Mouse (Mus musculus): ENCODE data around the gene Cdh11. TPM values are rescaled to one million over a fixed set of nuclear protein-coding genes. Genes with fewer than 3 reads are reported as not detected.
A peak's percentile ranks its signal among the peaks of the same experiment; 100 is the strongest.

The Cdh11 gene
- polyA plus RNA-seq, 1 experiment from 2014 or later, result 108 TPM

- Histone ChIP-seq H3K36me3 (ENCODE audit: control insufficient read depth, insufficient read depth, low read length) (no peaks in the 10 kb centered on the region), H3K4me3 (ENCODE audit: low read depth, low read length) (peak overlapping the region; percentile 31), H3K27ac (ENCODE audit: low read depth, low read length) (no peak overlapping the region), H3K9me3 (ENCODE audit: control insufficient read depth, low read length) (no peaks in the 10 kb centered on the region), H3K4me1 (ENCODE audit: control insufficient read depth, insufficient read depth, low read length) (no peaks in the 10 kb centered on the region; the same call in 1 of the 2 replicates), H3K9ac (ENCODE audit: low read length) (no peak overlapping the region), H3K27me3 (ENCODE audit: control insufficient read depth, insufficient read depth, low read length) (no peaks in the 10 kb centered on the region), H3K4me2 (ENCODE audit: low read depth) (peak overlapping the region; percentile 54)
- DNase-seq (ENCODE audit: low spot score) (peak; percentile 88), ATAC-seq (ENCODE audit: insufficient read depth, low FRiP score, low TSS enrichment) (no peak)
- WGBS, result 1% methylated on average over 12 of the region's 12 CpGs
Measured at GRCm38 (mm10) chr8:102780899-102781298, 4.5 kb downstream of the Cdh11 start.

GRCm38 (mm10) chr8:102774594-102774993, 10.8 kb downstream of the Cdh11 start:
- no peak overlapping the region for H3K4me3 ChIP-seq (ENCODE audit: low read depth, low read length)
- H3K27ac ChIP-seq (ENCODE audit: low read depth, low read length), result no peak overlapping the region
- DNase-seq (ENCODE audit: low spot score) (no peak), ATAC-seq (ENCODE audit: insufficient read depth, low FRiP score, low TSS enrichment) (no peak)
- H3K4me2 ChIP-seq (ENCODE audit: low read depth), result no peak overlapping the region
- H3K9me3 ChIP-seq (ENCODE audit: control insufficient read depth, low read length), result no peaks in the 10 kb centered on the region
- H3K36me3 ChIP-seq (ENCODE audit: control insufficient read depth, insufficient read depth, low read length), result no peaks in the 10 kb centered on the region
- H3K27me3 ChIP-seq (ENCODE audit: control insufficient read depth, insufficient read depth, low read length), result no peaks in the 10 kb centered on the region
- 84% methylated on average over 1 of the region's 1 CpGs for WGBS
- no peak overlapping the region for H3K9ac ChIP-seq (ENCODE audit: low read length)
- no peaks in the 10 kb centered on the region for H3K4me1 ChIP-seq (ENCODE audit: control insufficient read depth, insufficient read depth, low read length)

GRCm38 (mm10) chr8:102771456-102771855, 14.0 kb downstream of the Cdh11 start:
- H3K9ac ChIP-seq (ENCODE audit: low read length), result no peak overlapping the region
- no peaks in the 10 kb centered on the region for H3K27me3 ChIP-seq (ENCODE audit: control insufficient read depth, insufficient read depth, low read length)
- no peaks in the 10 kb centered on the region for H3K4me1 ChIP-seq (ENCODE audit: control insufficient read depth, insufficient read depth, low read length)
- no peaks in the 10 kb centered on the region for H3K9me3 ChIP-seq (ENCODE audit: control insufficient read depth, low read length)
- H3K4me3 ChIP-seq (ENCODE audit: low read depth, low read length), result no peak overlapping the region
- no peaks in the 10 kb centered on the region for H3K36me3 ChIP-seq (ENCODE audit: control insufficient read depth, insufficient read depth, low read length)
- no peak overlapping the region for H3K4me2 ChIP-seq (ENCODE audit: low read depth)
- ATAC-seq (ENCODE audit: insufficient read depth, low FRiP score, low TSS enrichment), result no peak
- DNase-seq (ENCODE audit: low spot score), result no peak
- H3K27ac ChIP-seq (ENCODE audit: low read depth, low read length), result no peak overlapping the region
- 90% methylated on average over 2 of the region's 2 CpGs for WGBS

- DNase-seq (ENCODE audit: low spot score) (no peak), ATAC-seq (ENCODE audit: insufficient read depth, low FRiP score, low TSS enrichment) (no peak)
- Histone ChIP-seq H3K27me3 (ENCODE audit: control insufficient read depth, insufficient read depth, low read length) (no peaks in the 10 kb centered on the region), H3K4me3 (ENCODE audit: low read depth, low read length) (no peak overlapping the region), H3K4me2 (ENCODE audit: low read depth) (no peak overlapping the region), H3K27ac (ENCODE audit: low read depth, low read length) (no peak overlapping the region), H3K9me3 (ENCODE audit: control insufficient read depth, low read length) (no peaks in the 10 kb centered on the region), H3K9ac (ENCODE audit: low read length) (no peak overlapping the region), H3K4me1 (ENCODE audit: control insufficient read depth, insufficient read depth, low read length) (no peaks in the 10 kb centered on the region), H3K36me3 (ENCODE audit: control insufficient read depth, insufficient read depth, low read length) (no peaks in the 10 kb centered on the region)
- WGBS, result 93% methylated on average over 5 of the region's 5 CpGs
Measured at GRCm38 (mm10) chr8:102753839-102754238, 31.6 kb downstream of the Cdh11 start.

DNA sequence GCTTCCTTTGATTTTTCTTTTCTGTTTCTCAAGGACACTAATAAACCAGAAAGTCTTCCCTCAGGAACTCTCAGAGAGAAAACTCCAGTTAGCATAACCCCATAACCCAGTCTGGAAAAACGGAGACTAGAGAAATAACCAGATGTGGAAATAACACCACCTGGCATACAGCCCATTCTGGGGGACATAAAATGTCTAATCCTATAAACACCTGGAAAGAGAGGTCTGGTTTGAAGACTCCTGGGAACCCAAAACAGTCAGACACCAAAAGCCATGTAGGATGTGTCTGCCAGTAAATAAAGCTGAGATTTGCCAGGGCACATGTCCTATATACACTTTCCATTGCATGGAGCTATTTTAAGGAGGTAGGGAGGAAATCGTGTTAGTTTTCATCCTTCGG, 42.5 kb downstream of the Cdh11 start:
- Histone ChIP-seq H3K9ac (ENCODE audit: low read length) (no peak overlapping the region), H3K36me3 (ENCODE audit: control insufficient read depth, insufficient read depth, low read length) (no peaks in the 10 kb centered on the region), H3K4me2 (ENCODE audit: low read depth) (no peak overlapping the region), H3K4me3 (ENCODE audit: low read depth, low read length) (no peak overlapping the region), H3K27me3 (ENCODE audit: control insufficient read depth, insufficient read depth, low read length) (no peaks in the 10 kb centered on the region), H3K9me3 (ENCODE audit: control insufficient read depth, low read length) (no peaks in the 10 kb centered on the region), H3K27ac (ENCODE audit: low read depth, low read length) (no peak overlapping the region), H3K4me1 (ENCODE audit: control insufficient read depth, insufficient read depth, low read length) (peaks cover 10% of the 10 kb centered on the region)
- WGBS, result 81% methylated on average over 3 of the region's 3 CpGs
- no peak for DNase-seq (ENCODE audit: low spot score)
- no peak for ATAC-seq (ENCODE audit: insufficient read depth, low FRiP score, low TSS enrichment)

- no peak overlapping the region for H3K9ac ChIP-seq (ENCODE audit: low read length)
- DNase-seq (ENCODE audit: low spot score) (peak; percentile 17), ATAC-seq (ENCODE audit: insufficient read depth, low FRiP score, low TSS enrichment) (peak; percentile 66)
- no peak overlapping the region for H3K27ac ChIP-seq (ENCODE audit: low read depth, low read length)
- no peaks in the 10 kb centered on the region for H3K36me3 ChIP-seq (ENCODE audit: control insufficient read depth, insufficient read depth, low read length)
- no peaks in the 10 kb centered on the region for H3K27me3 ChIP-seq (ENCODE audit: control insufficient read depth, insufficient read depth, low read length)
- peaks cover 10% of the 10 kb centered on the region for H3K4me1 ChIP-seq (ENCODE audit: control insufficient read depth, insufficient read depth, low read length)
- no peak overlapping the region for H3K4me3 ChIP-seq (ENCODE audit: low read depth, low read length)
- no peaks in the 10 kb centered on the region for H3K9me3 ChIP-seq (ENCODE audit: control insufficient read depth, low read length)
- no peak overlapping the region for H3K4me2 ChIP-seq (ENCODE audit: low read depth)
- WGBS, result 34% methylated on average over 5 of the region's 5 CpGs
Measured at GRCm38 (mm10) chr8:102742008-102742591, 43.3 kb downstream of the Cdh11 start.

DNA sequence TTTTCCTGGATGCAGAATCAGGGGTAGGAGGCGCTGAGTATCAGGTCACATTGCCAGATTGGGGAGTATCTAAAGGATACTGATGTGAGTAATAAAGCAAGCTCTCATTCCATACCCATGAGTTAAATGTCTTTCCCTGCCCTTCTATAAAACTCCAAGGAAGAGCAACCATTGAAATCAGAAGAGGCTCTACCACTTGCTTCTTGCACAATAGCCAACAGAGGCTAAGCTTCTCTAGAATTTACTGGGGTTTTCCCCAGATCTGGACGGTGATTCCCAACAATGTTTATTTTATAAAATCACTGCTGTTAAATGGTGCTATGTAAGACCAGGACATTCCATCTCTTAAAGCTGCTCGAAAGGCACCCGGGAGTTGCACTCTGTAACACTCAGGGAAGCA, 44.5 kb downstream of the Cdh11 start:
- H3K9me3 ChIP-seq (ENCODE audit: control insufficient read depth, low read length), result no peaks in the 10 kb centered on the region
- no peak overlapping the region for H3K9ac ChIP-seq (ENCODE audit: low read length)
- no peak overlapping the region for H3K4me3 ChIP-seq (ENCODE audit: low read depth, low read length)
- DNase-seq (ENCODE audit: low spot score) (no peak), ATAC-seq (ENCODE audit: insufficient read depth, low FRiP score, low TSS enrichment) (no peak)
- H3K27ac ChIP-seq (ENCODE audit: low read depth, low read length), result no peak overlapping the region
- H3K36me3 ChIP-seq (ENCODE audit: control insufficient read depth, insufficient read depth, low read length), result no peaks in the 10 kb centered on the region
- WGBS, result 79% methylated on average over 4 of the region's 4 CpGs
- H3K4me2 ChIP-seq (ENCODE audit: low read depth), result no peak overlapping the region
- H3K4me1 ChIP-seq (ENCODE audit: control insufficient read depth, insufficient read depth, low read length), result peaks cover 10% of the 10 kb centered on the region
- no peaks in the 10 kb centered on the region for H3K27me3 ChIP-seq (ENCODE audit: control insufficient read depth, insufficient read depth, low read length)

GRCm38 (mm10) chr8:102738961-102739487, 46.4 kb downstream of the Cdh11 start:
- H3K27me3 ChIP-seq (ENCODE audit: control insufficient read depth, insufficient read depth, low read length), result no peaks in the 10 kb centered on the region

DNA sequence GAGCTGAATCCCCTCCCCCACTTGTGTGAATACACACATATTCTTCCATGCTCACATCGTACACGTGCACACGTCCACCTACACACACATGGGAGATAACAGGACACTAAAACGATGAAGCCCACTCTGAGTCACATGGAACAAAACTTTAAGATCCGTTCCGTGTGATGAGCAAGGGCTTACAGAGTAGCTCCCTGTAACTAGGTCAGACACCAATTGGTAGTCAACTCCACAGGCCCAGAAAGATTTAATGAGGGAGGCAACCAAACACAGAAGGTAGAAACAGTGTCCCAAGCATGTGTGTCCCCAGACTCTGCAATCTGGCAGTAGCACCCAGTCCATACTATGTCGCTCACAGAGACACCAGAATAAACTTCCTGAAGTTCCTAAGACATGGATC, 47.0 kb downstream of the Cdh11 start:
- no peak for DNase-seq (ENCODE audit: low spot score)
- Histone ChIP-seq H3K4me1 (ENCODE audit: control insufficient read depth, insufficient read depth, low read length) (peaks cover 10% of the 10 kb centered on the region), H3K9ac (ENCODE audit: low read length) (no peak overlapping the region), H3K27me3 (ENCODE audit: control insufficient read depth, insufficient read depth, low read length) (no peaks in the 10 kb centered on the region), H3K4me3 (ENCODE audit: low read depth, low read length) (no peak overlapping the region), H3K4me2 (ENCODE audit: low read depth) (no peak overlapping the region), H3K27ac (ENCODE audit: low read depth, low read length) (no peak overlapping the region), H3K36me3 (ENCODE audit: control insufficient read depth, insufficient read depth, low read length) (no peaks in the 10 kb centered on the region), H3K9me3 (ENCODE audit: control insufficient read depth, low read length) (no peaks in the 10 kb centered on the region)
- ATAC-seq (ENCODE audit: insufficient read depth, low FRiP score, low TSS enrichment), result no peak
- 89% methylated on average over 7 of the region's 7 CpGs for WGBS

More at GRCm38 (mm10) chr8:102738961-102739487, 46.4 kb downstream of the Cdh11 start:
- Histone ChIP-seq H3K4me3 (ENCODE audit: low read depth, low read length) (no peak overlapping the region), H3K9me3 (ENCODE audit: control insufficient read depth, low read length) (no peaks in the 10 kb centered on the region), H3K4me2 (ENCODE audit: low read depth) (no peak overlapping the region), H3K9ac (ENCODE audit: low read length) (no peak overlapping the region), H3K4me1 (ENCODE audit: control insufficient read depth, insufficient read depth, low read length) (peaks cover 10% of the 10 kb centered on the region), H3K36me3 (ENCODE audit: control insufficient read depth, insufficient read depth, low read length) (no peaks in the 10 kb centered on the region), H3K27ac (ENCODE audit: low read depth, low read length) (no peak overlapping the region)
- 78% methylated on average over 7 of the region's 7 CpGs for WGBS
- peak; percentile 63; the same call in 1 of the 2 replicates for ATAC-seq (ENCODE audit: insufficient read depth, low FRiP score, low TSS enrichment)
- DNase-seq (ENCODE audit: low spot score), result no peak
